Comparison of ENCODE assay signal across 19 mouse cellular contexts in the genomic region with DNA sequence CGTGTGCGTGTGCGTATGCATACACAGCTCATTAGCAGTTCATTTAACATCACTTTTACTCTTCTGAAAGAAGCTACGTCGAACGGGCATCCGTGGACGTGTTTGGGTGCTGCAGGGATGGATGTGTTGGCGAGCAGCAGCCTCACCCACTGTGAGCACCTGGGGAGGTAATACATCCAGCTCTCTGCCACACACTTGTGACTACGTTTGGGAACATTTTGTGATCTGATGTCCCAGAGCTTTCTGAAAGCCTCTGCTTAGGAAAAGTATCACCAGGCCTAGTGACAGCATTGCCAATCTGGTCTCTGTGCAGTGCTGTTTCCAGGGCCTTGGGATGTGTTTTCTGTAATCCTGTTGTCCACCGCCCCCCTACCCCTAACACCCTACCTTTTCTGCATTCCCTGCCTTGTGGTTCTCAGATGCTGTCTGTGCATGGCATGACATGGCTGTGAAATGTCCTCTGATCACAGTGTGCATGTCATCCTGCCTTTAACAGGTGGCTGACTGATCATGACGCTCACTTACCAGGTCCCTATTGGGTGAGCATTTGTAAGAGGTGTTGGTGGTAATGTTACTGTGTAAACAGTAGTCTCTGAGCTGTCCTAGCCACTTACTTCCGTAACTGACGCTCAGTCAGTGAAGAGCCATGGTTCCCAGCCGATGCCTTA.
DNase-seq lines count a peak whose midpoint lies in the region; ATAC-seq and TF ChIP-seq lines count a peak whose summit lies in the region.
"Had no signal": no experiment of that assay in that cellular context is flagged by ENCODE, and none has a peak within 500 bp of the region (broad histone marks: within the 10 kb centered on the region; RNA-seq: fewer than 3 reads in every experiment).

No protein-coding gene starts in this region.

- H3K27ac ChIP-seq in layer of hippocampus, adult 2 months = peak overlapping the region; percentile 78
- H3K27ac ChIP-seq: hindbrain, embryonic 12.5 days had no signal

- no peaks in the 10 kb centered on the region for H3K36me3 ChIP-seq in megakaryocyte, embryonic 14.5 days (replicated peaks; ENCODE audit: low read length)
- H3K36me3 ChIP-seq: embryonic facial prominence, embryonic 10.5 days; hindbrain, embryonic 12.5 days had no signal

- peaks cover 9% of the 10 kb centered on the region for H3K27me3 ChIP-seq in megakaryocyte, embryonic 14.5 days (replicated peaks)

- H3K9me3 ChIP-seq in megakaryocyte, embryonic 14.5 days = peaks cover 19% of the 10 kb centered on the region
- H3K9me3 ChIP-seq: embryonic facial prominence, embryonic 10.5 days; hindbrain, embryonic 12.5 days had no signal

- no peaks in the 10 kb centered on the region for H3K4me1 ChIP-seq in megakaryocyte, embryonic 14.5 days

- no peak for DNase-seq in frontal cortex, postnatal 10 days (ENCODE audit: low spot score in 2 of 2)
- DNase-seq in layer of hippocampus, adult 2 months (ENCODE audit: low spot score in 2 of 2) = peak in 1 of 2 experiments; percentile 31
- DNase-seq in layer of hippocampus, adult 11-12 months (ENCODE audit: low spot score) = no peak
- DNase-seq in cerebellum, adult 9-10 months = no peak
- DNase-seq: adrenal gland, postnatal 10 days; B cell, adult 2 months; cerebellum, adult 11-12 months; cerebellum, adult 9-11 months; cerebellum, postnatal 36 days; gastrocnemius, postnatal 14 days; heart, postnatal 10 days; heart, postnatal 4 days had no signal

- H3K4me3 ChIP-seq in layer of hippocampus, adult 2 months = no peak overlapping the region
- H3K4me3 ChIP-seq in megakaryocyte, embryonic 14.5 days (replicated peaks) = peak overlapping the region; percentile 47
- H3K4me3 ChIP-seq: embryonic facial prominence, embryonic 10.5 days; hindbrain, embryonic 12.5 days had no signal

- 0 out of 2 replicates have a peak, but pooled peaks have one; percentile 6 for ATAC-seq in frontal cortex, adult (ENCODE audit: low TSS enrichment)
- ATAC-seq in megakaryocyte, adult 5-6 weeks (ENCODE audit: poor library complexity, severe bottlenecking) = no peak
- ATAC-seq: forebrain, embryonic 14.5 days; hindbrain, embryonic 16.5 days had no signal

- no peak for TF ChIP-seq CTCF in layer of hippocampus, adult 2 months (conservative IDR thresholded peaks at IDR 0.05)
